Comparison of ENCODE assay signal across 24 mouse cellular contexts in genomic region chr13:18338022-18338421, GRCm38 (mm10). TPM values are rescaled to one million over a fixed set of nuclear protein-coding genes. Genes with fewer than 3 reads are reported as not detected.
DNase-seq lines count a peak whose midpoint lies in the region; ATAC-seq and TF ChIP-seq lines count a peak whose summit lies in the region.
"Had no signal": no experiment of that assay in that cellular context is flagged by ENCODE, and none has a peak within 500 bp of the region (broad histone marks: within the 10 kb centered on the region; RNA-seq: fewer than 3 reads in every experiment).

No protein-coding gene starts in this region.

- H3K27ac ChIP-seq in forebrain, embryonic 14.5 days (ENCODE audit: low read depth, low read length): no peak overlapping the region
- H3K27ac ChIP-seq in forebrain, embryonic 12.5 days: no peak overlapping the region
- H3K27ac ChIP-seq in left cerebral cortex, adult 2 months: peak overlapping the region; percentile 44; the same call in 1 of the 2 replicates
- H3K27ac ChIP-seq: neural tube, embryonic 13.5 days; stomach, postnatal 0 days had no signal

- DNase-seq in forebrain, embryonic 14.5 days (ENCODE audit: low spot score): peak; percentile 22
- peak; percentile 31 for DNase-seq in right cerebral cortex, adult 18-20 months
- DNase-seq in right cerebral cortex, postnatal 14 days: no peak
- DNase-seq in left cerebral cortex, adult 2 months (ENCODE audit: extremely low spot score in 1 of 2, low spot score in 2 of 2): no peak
- peak; percentile 68 for DNase-seq in telencephalon, adult 2 months (ENCODE audit: low read depth, low spot score)
- DNase-seq in retina, embryonic 14.5 days (ENCODE audit: low spot score): no peak
- DNase-seq in heart, postnatal 36 days: no peak
- DNase-seq: cerebellum, adult 2 months; kidney, adult 8-10 months; kidney, postnatal 36 days; lung, adult 18-20 months; lung, postnatal 36 days; thymus, postnatal 36 days had no signal

- no peaks in the 10 kb centered on the region for H3K36me3 ChIP-seq in forebrain, embryonic 14.5 days (ENCODE audit: control insufficient read depth, insufficient read depth, low read length)
- no peaks in the 10 kb centered on the region for H3K36me3 ChIP-seq in forebrain, embryonic 12.5 days (replicated peaks)
- H3K36me3 ChIP-seq: heart, embryonic 12.5 days; neural tube, embryonic 13.5 days had no signal

- no peaks in the 10 kb centered on the region for H3K4me1 ChIP-seq in forebrain, embryonic 14.5 days (ENCODE audit: control insufficient read depth, insufficient read depth, low read length)
- peaks cover 2% of the 10 kb centered on the region; the same call in 1 of the 2 replicates for H3K4me1 ChIP-seq in forebrain, embryonic 12.5 days

- H3K9ac ChIP-seq in forebrain, embryonic 14.5 days (ENCODE audit: low read length): no peak overlapping the region
- no peak overlapping the region for H3K9ac ChIP-seq in forebrain, embryonic 12.5 days
- H3K9ac ChIP-seq: heart, embryonic 12.5 days; neural tube, embryonic 13.5 days had no signal

- H3K4me2 ChIP-seq in forebrain, embryonic 14.5 days (ENCODE audit: low read length): no peak overlapping the region
- H3K4me2 ChIP-seq in forebrain, embryonic 12.5 days: no peak overlapping the region
- H3K4me2 ChIP-seq: heart, embryonic 12.5 days; neural tube, embryonic 13.5 days had no signal

- no peak overlapping the region for H3K4me3 ChIP-seq in forebrain, embryonic 14.5 days (ENCODE audit: low read depth, low read length)
- no peak overlapping the region for H3K4me3 ChIP-seq in forebrain, embryonic 12.5 days (replicated peaks)
- H3K4me3 ChIP-seq in left cerebral cortex, adult 2 months: no peak overlapping the region
- H3K4me3 ChIP-seq: heart, embryonic 12.5 days; neural tube, embryonic 13.5 days had no signal

- TF ChIP-seq CTCF in left cerebral cortex, adult 2 months (IDR thresholded peaks at IDR 0.05): no peak

- H3K27me3 ChIP-seq in forebrain, embryonic 14.5 days (replicated peaks; ENCODE audit: control insufficient read depth, insufficient read depth, low read length): no peaks in the 10 kb centered on the region
- H3K27me3 ChIP-seq in forebrain, embryonic 12.5 days: no peaks in the 10 kb centered on the region
- H3K27me3 ChIP-seq: heart, embryonic 12.5 days had no signal

- WGBS in forebrain, embryonic 14.5 days: 47% methylated on average over 2 of the region's 2 CpGs
- 70% methylated on average over 2 of the region's 2 CpGs for WGBS in forebrain, embryonic 12.5 days

- ATAC-seq in forebrain, embryonic 14.5 days: no peak
- ATAC-seq in forebrain, embryonic 12.5 days (ENCODE audit: low FRiP score): no peak
- ATAC-seq: CD4-positive, CD25-positive, alpha-beta regulatory T cell, adult 4 months; hindbrain, embryonic 16.5 days had no signal

- no peaks in the 10 kb centered on the region for H3K9me3 ChIP-seq in forebrain, embryonic 14.5 days (replicated peaks; ENCODE audit: control insufficient read depth, low read length)
- no peaks in the 10 kb centered on the region for H3K9me3 ChIP-seq in forebrain, embryonic 12.5 days
- H3K9me3 ChIP-seq: heart, embryonic 12.5 days; neural tube, embryonic 13.5 days had no signal

- intact Hi-C loops in left cerebral cortex, adult 2 months (cut with DNase I): loop anchor here (5.0 to 10.0 kb wide), 2 partner anchors 149 to 477 kb away; no protein-coding TSS in a partner anchor
- intact Hi-C loops in heart, postnatal 36 days (cut with DNase I): no loop called here

RNA-seq across cellular contexts. Expression of gene Pou6f2, which starts 59.5 kb away (rescaled TPM):
- 4.4 and 4.9 TPM in 2 replicates for polyA plus RNA-seq in forebrain, embryonic 14.5 days (2014; fragmentation: Nextera tagmentation; extraction: Ambion mirVana)
- polyA plus RNA-seq in forebrain, embryonic 12.5 days (2016; fragmentation: Nextera tagmentation; extraction: Ambion mirVana): 4.6 and 6.7 TPM in 2 replicates
- total RNA-seq in left cerebral cortex, adult 2 months (2021): 1 to 10 TPM; 4.3 to 5.9 TPM
- not detected for total RNA-seq in heart, postnatal 36 days (2021)
- total RNA-seq: adrenal gland, adult 18-20 months; gastrocnemius, adult 18-20 months; heart, postnatal 25 days; liver, adult 2 months; MEL had no signal
- polyA plus RNA-seq: liver, adult 2 months had no signal

Comparison
In these comparisons a context has a peak if more than half of its experiments do, and no peak if none do; other contexts are left out.
1. DNase-seq: peak in forebrain, embryonic 14.5 days (single experiment), right cerebral cortex, adult 18-20 months (single experiment) and telencephalon, adult 2 months (single experiment); none in right cerebral cortex, postnatal 14 days (single experiment), left cerebral cortex, adult 2 months (0 of 2), retina, embryonic 14.5 days (single experiment) and heart, postnatal 36 days (0 of 2).
2. RNA of gene Pou6f2, which starts 59.5 kb away (total RNA-seq): 4.3 to 5.9 TPM in left cerebral cortex, adult 2 months; not detected in heart, postnatal 36 days; every median in the first group is over 4 times any median in the second.